Mouse (Mus musculus) stomach, embryonic 15.5 days (tissue): ENCODE data around the gene Gstm2. TPM values are rescaled to one million over a fixed set of nuclear protein-coding genes. Genes with fewer than 3 reads are reported as not detected.
A peak's percentile ranks its signal among the peaks of the same experiment; 100 is the strongest.
"Not testable (repeated sequence)": the region's sequence is repeated elsewhere in the genome, so short reads cannot be mapped to it uniquely, and the experiment has no call there.

ENCODE experiments used
- ATAC-seq: fragments of 200-750 bp; cut with Nextera tagmentation; 2 replicates; pipeline ENCODE4 v1.8.0; 2017; ENCODE audit warnings: low read depth, moderate number of reproducible peaks, moderate TSS enrichment; ENCODE audit not compliant: insufficient read depth, low FRiP score
- H3K27ac ChIP-seq: fragments of 300-500 bp; sonication (generic); 2 replicates; pipeline ENCODE4 v1.5.1; 2015; ENCODE audit warnings: mild to moderate bottlenecking, inconsistent platforms
- H3K27me3 ChIP-seq: fragments of 300-500 bp; sonication (generic); replicated peaks from 2 replicates; pipeline ENCODE4 v1.6.1; 2015; ENCODE audit warnings: inconsistent platforms
- H3K36me3 ChIP-seq: fragments of 300-500 bp; sonication (generic); 2 replicates; pipeline ENCODE4 v1.6.1; 2015; ENCODE audit warnings: inconsistent platforms
- H3K4me1 ChIP-seq: fragments of 300-500 bp; sonication (generic); 2 replicates; pipeline ENCODE4 v1.6.1; 2015; ENCODE audit warnings: inconsistent platforms
- H3K4me2 ChIP-seq: fragments of 300-500 bp; sonication (generic); 2 replicates; pipeline ENCODE4 v1.6.1; 2015; ENCODE audit warnings: mild to moderate bottlenecking, inconsistent platforms
- H3K4me3 ChIP-seq: fragments of 300-500 bp; sonication (generic); replicated peaks from 2 replicates; pipeline ENCODE4 v1.5.1; 2015; ENCODE audit warnings: inconsistent platforms
- H3K9ac ChIP-seq: fragments of 300-500 bp; sonication (generic); 2 replicates; pipeline ENCODE4 v1.6.1; 2015; ENCODE audit warnings: inconsistent platforms
- H3K9me3 ChIP-seq: fragments of 300-500 bp; sonication (generic); 2 replicates; pipeline ENCODE4 v1.6.1; 2016; ENCODE audit warnings: inconsistent platforms
- WGBS: fragments of 180-500 bp; shearing (Covaris S2); methylation state at CpG from one replicate; pipeline ENCODE4 v1.1.7; 2015; 5-methylcytosine and 5-hydroxymethylcytosine counted together
- polyA plus RNA-seq: library from polyadenylated mRNA; unstranded; fragments of >200 nt; fragmentation: Nextera tagmentation; extraction: Ambion mirVana; gene quantifications from 2 replicates; pipeline ENCODE4 v1.2.1, GENCODE M21; 2015

The Gstm2 gene
- polyA plus RNA-seq, 1 experiment from 2014 or later = 173 TPM

DNA sequence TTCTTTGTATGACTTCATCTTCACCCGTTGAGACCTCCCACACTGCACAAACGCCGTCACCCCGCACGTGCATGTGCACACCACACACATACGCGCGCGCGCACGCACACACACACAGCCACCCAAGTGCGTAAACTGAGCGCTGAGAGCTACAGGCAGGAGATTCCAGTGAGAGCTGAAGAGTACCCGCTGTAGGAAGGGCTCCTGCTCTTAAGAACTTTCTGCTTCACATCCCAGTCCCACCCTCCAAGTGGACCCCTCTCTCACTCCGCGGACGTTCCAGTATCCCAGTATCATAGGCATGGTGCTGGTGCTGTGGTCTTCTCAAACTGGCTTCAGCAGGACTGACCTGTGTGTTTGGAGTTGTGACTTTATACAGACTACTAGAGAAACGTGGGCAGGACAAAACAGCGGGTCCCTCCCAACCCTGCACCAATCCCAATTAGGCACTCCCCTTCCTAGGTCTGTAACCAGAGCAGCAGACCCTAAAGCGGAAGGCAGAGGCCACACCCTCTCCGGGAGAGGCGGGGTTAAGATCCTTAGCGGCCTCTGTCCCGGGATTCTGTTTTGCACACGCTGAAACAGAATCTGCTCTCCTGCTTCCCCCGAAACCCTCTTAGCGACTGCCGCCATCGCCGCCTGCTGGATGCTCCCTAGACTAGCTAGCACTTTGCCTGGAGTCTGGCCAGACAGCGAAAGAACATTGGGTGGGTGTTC, 31.4 kb upstream of the Gstm2 start, which contains the start of gene Gstm1:
Gene Gstm1, minus strand, starts transcription at position 501 of the 717 bp plus-strand sequence.
- peak; percentile 97 for ATAC-seq
- 0% methylated on average over 31 of the region's 31 CpGs for WGBS
- H3K4me3 ChIP-seq = peak within 1 kb of the TSS; percentile 45
- peak within 1 kb of the TSS; percentile 35; the same call in 1 of the 2 replicates for H3K9ac ChIP-seq
- H3K9me3 ChIP-seq = no peaks in the 10 kb centered on the region
- H3K27ac ChIP-seq = peak within 1 kb of the TSS; percentile 96
- peak within 1 kb of the TSS; percentile 79 for H3K4me2 ChIP-seq
- H3K36me3 ChIP-seq = no peaks in the 10 kb centered on the region
- no peaks in the 10 kb centered on the region for H3K27me3 ChIP-seq
- H3K4me1 ChIP-seq = peaks cover 16% of the 10 kb centered on the region; the same call in 1 of the 2 replicates

DNA sequence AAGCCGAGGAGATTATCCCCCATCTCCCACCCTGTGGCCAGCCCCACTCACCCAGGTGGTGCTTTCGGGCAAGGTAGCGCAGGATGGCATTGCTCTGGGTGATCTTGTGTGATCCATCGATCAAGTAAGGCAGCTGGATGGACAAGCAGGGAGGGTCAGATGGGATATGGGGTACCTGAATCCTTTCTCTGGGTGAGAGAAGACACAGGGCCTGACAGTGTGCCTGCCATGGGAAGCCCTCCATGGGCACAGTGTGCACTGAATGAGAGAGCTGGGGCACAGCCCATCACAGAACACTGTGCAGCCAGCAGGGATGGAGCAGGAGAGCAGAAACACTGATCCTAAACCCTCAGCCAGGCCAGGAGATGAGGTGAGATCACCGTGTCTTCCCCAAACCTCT, 30.2 kb upstream of the Gstm2 start:
- H3K36me3 ChIP-seq, H3K9ac ChIP-seq, H3K9me3 ChIP-seq, H3K27ac ChIP-seq, H3K27me3 ChIP-seq, ATAC-seq: not testable (repeated sequence)
- 83% methylated on average over 5 of the region's 5 CpGs for WGBS
- Histone ChIP-seq H3K4me2 (peak overlapping the region; percentile 79), H3K4me1 (peaks cover 16% of the 10 kb centered on the region; the same call in 1 of the 2 replicates), H3K4me3 (peak overlapping the region; percentile 45)

DNA sequence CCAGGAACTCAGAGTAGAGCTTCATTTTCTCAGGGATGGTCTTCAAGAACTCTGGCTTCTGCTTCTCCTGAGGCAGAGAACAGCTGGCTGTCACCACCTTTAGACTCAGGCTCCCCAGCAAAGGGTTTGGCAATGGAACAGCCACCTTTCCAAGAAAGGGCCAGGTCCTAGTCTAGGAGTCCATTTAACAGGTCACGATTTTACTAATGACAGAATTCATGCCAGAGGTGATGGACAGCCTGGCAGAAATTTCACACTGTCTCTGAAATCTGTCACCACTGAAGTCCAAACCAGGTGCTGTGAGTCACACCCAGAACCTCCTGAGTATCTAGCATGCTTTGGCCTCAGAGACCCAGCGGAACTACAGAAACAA, 28.7 kb upstream of the Gstm2 start:
- peaks cover 16% of the 10 kb centered on the region; the same call in 1 of the 2 replicates for H3K4me1 ChIP-seq
- H3K4me2 ChIP-seq = no peak overlapping the region
- H3K27ac ChIP-seq = no peak overlapping the region
- H3K36me3 ChIP-seq = no peaks in the 10 kb centered on the region
- H3K9ac ChIP-seq = no peak overlapping the region
- no peaks in the 10 kb centered on the region for H3K9me3 ChIP-seq
- no peak for ATAC-seq
- H3K27me3 ChIP-seq = no peaks in the 10 kb centered on the region
- no peak overlapping the region for H3K4me3 ChIP-seq
- WGBS = 90% methylated on average over 2 of the region's 2 CpGs

DNA sequence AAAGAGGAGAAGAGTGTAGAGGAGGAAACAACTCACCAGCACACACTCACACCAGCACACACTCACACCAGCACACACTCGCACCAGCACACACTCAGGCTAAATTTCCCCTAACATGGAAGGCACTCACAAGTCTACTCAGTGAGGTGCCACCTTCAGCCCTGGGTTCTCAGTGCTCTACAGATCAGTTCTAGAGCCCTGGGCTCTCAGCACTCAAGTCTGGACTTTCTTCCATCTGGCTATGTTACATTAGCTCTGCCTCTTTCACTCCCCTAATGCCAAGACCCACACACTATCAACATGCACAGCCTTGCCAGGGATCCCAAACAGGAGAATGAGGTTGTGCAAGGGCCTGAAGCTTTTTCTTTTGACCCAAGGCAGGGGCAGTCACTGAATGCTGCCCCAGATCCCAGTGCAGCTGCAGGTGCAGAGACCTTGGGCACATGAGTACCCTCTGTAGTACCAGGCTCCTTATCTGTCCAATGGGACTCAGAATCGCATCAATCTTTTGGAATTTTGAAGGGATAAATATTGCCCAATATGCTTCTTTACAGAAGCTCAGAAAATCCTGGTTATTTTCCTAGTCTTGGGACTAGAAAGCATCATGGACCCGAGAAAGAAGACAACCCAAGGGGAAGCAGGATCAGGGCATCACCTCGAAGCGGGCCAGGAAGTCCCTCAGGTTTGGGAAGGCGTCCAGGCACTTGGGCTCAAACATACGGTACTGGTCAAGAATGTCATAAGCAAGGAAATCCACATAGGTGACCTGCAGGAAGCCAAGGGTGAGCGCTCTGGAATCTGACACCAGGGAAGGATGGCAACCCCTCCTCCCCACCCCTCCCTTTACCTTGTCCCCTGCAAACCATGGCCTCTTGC, 28.1 kb upstream of the Gstm2 start:
- Histone ChIP-seq H3K27me3 (no peaks in the 10 kb centered on the region), H3K4me2 (peak overlapping the region; percentile 25; the same call in 1 of the 2 replicates), H3K27ac (no peak overlapping the region), H3K9ac (no peak overlapping the region), H3K9me3 (no peaks in the 10 kb centered on the region), H3K4me1 (peaks cover 16% of the 10 kb centered on the region; the same call in 1 of the 2 replicates), H3K36me3 (no peaks in the 10 kb centered on the region), H3K4me3 (no peak overlapping the region; the same call in 1 of the 2 replicates)
- 76% methylated on average over 8 of the region's 8 CpGs for WGBS
- ATAC-seq = no peak

DNA sequence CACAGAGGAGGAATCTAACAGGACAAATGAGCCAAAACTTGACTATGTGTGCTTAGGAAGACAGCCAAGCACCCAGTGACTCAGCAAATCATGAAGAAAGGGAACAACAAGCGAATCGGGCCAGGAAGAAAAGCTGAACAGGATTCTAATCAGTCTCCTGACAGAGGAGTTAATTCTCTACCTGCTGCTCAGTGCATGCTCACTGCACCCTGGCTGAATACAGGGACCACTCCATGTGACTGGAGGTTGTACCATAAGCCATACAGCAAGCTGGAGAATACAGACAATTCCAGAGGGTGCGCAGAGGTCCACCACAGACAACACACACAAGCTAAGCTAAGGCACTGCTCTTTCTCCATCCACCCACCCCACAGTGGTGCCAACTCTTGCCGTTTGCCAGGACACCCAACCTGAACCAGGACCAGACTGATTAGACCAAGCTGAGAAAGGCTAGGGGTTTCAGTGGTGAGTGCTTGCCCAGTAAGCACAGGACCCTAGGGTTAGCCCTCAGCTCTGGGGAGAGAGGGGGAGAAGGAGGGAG, 27.1 kb upstream of the Gstm2 start:
- no peak for ATAC-seq
- peak overlapping the region; percentile 40; the same call in 1 of the 2 replicates for H3K27ac ChIP-seq

DNA sequence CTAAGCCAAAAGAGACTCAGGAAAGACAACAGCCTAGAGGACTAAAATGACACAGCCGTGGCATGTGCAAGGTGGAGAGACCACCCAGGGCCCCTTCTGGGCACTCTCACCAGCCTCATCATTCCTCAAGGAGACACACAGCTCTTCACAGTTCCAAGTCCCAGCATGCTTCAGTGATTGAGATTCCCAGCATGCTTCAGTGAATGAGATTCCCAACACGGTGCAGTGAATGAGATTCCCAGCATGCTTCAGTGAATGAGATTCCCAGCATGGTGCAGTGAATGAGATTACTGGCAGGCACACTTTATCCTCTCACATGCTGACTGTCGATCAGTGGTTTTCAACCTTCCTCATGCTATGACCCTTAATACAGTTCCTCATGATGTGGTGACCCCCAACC, 25.3 kb upstream of the Gstm2 start:
- H3K27me3 ChIP-seq = no peaks in the 10 kb centered on the region

More for the DNA sequence above, 27.1 kb upstream of the Gstm2 start:
- Histone ChIP-seq H3K27me3 (no peaks in the 10 kb centered on the region), H3K9me3 (no peaks in the 10 kb centered on the region), H3K4me1 (peaks cover 12% of the 10 kb centered on the region; the same call in 1 of the 2 replicates), H3K4me3 (no peak overlapping the region), H3K9ac (no peak overlapping the region), H3K4me2 (peak overlapping the region; percentile 29), H3K36me3 (no peaks in the 10 kb centered on the region)
- 64% methylated on average over 4 of the region's 4 CpGs for WGBS

DNA sequence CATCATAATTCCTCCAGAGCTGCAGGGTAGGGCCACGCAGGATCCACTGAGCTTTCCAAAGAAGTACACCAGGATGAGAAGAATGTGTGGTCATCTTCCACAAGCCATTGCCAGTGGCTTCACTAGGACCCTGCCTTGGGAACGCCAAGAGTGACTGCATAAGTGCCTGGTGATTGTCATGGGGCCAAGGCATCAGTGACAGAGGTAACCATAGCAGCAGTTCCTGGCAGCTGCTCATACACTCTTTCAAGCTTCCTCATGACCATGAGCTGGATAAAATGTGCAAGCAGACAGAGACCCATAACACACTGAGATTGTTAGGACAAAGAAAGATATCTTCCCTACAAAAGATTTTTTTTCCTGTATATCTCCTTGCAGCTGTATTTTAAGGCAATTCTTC, 24.0 kb upstream of the Gstm2 start:
- no peak for ATAC-seq
- no peak overlapping the region for H3K27ac ChIP-seq
- H3K36me3 ChIP-seq = no peaks in the 10 kb centered on the region
- no peaks in the 10 kb centered on the region for H3K9me3 ChIP-seq
- H3K27me3 ChIP-seq = no peaks in the 10 kb centered on the region
- no peak overlapping the region for H3K4me3 ChIP-seq
- H3K9ac ChIP-seq = no peak overlapping the region
- H3K4me2 ChIP-seq = no peak overlapping the region
- WGBS = 67% methylated on average over 2 of the region's 2 CpGs
- 0 out of 2 replicates have a peak, but pooled peaks cover 4% of the 10 kb centered on the region for H3K4me1 ChIP-seq

More for the DNA sequence above, 25.3 kb upstream of the Gstm2 start:
- Histone ChIP-seq H3K9me3 (no peaks in the 10 kb centered on the region), H3K9ac (no peak overlapping the region), H3K36me3 (no peaks in the 10 kb centered on the region), H3K4me1 (peaks cover 8% of the 10 kb centered on the region; the same call in 1 of the 2 replicates), H3K27ac (no peak overlapping the region), H3K4me2 (no peak overlapping the region), H3K4me3 (no peak overlapping the region)
- ATAC-seq = no peak
- 75% methylated on average over 3 of the region's 3 CpGs for WGBS

DNA sequence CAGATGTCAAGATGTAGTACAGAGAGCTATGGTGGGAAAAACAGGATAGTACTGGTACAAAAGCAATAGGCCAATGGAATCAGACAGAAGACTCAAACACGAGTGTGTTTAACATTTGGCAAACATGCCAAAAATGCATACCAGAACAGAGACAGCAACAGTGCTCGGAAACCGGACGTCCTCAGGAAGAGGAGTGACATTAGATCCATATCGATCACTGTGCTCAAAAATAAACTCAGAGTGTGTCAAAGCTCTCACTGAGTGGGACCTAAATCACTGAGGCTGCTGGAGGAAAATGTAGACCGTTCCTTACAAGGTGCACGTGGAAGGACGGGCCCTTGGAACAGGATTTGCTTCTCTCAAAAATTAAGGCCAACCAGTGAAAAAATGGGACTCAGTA, 15.8 kb upstream of the Gstm2 start:
- Histone ChIP-seq H3K4me3 (no peak overlapping the region), H3K9me3 (no peaks in the 10 kb centered on the region), H3K27me3 (no peaks in the 10 kb centered on the region), H3K9ac (no peak overlapping the region), H3K4me2 (no peak overlapping the region), H3K27ac (no peak overlapping the region), H3K4me1 (no peaks in the 10 kb centered on the region), H3K36me3 (no peaks in the 10 kb centered on the region)
- no peak for ATAC-seq
- 59% methylated on average over 8 of the region's 8 CpGs for WGBS

DNA sequence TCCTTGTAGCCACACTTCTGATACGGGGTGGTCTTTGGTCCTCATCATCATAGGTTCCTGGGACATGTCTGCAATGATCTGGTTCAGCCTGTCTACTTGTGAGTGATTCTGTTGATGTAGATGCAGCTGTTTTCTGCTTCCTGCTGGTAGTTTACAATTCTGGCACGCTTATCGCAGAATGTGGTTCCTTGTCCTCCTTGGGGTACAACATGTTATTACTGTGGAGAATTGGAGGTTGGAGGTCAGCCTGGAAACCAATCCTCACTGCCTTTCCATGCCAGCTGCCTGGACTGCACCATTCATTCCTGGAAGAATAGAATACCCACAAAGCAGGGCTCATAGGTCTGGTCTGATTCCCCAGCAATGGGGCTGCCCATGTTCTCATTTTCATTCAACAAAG, 13.2 kb upstream of the Gstm2 start:
- no peak overlapping the region for H3K27ac ChIP-seq
- no peaks in the 10 kb centered on the region for H3K36me3 ChIP-seq
- H3K9me3 ChIP-seq = no peaks in the 10 kb centered on the region
- no peak for ATAC-seq
- H3K27me3 ChIP-seq = no peaks in the 10 kb centered on the region
- H3K4me1 ChIP-seq = no peaks in the 10 kb centered on the region
- no peak overlapping the region for H3K4me2 ChIP-seq
- no peak overlapping the region for H3K9ac ChIP-seq
- H3K4me3 ChIP-seq = no peak overlapping the region
- WGBS = 78% methylated on average over 3 of the region's 3 CpGs

DNA sequence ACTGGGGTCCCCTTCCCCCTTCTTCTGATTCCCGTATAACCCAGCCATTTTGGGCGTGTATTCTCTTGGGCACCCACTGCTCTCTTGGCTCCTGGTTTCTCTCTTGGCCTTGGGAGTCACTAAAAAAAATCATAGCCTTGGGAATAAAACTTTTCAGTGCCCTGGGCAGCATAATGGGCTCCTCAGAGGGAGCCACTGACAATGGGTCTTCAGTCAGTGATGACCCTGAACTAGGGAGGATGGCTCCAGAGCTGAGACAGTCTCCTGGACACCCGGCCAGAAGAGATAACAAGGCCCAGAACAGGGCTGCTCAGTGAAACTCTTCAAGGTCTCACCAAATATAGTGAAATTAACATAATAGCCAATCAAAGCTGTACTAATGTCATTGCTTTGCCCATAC, 12.3 kb upstream of the Gstm2 start:
- WGBS = 84% methylated on average over 3 of the region's 3 CpGs
- no peak for ATAC-seq
- Histone ChIP-seq H3K4me1 (no peaks in the 10 kb centered on the region), H3K27me3 (no peaks in the 10 kb centered on the region), H3K36me3 (no peaks in the 10 kb centered on the region), H3K9ac (no peak overlapping the region), H3K4me3 (no peak overlapping the region), H3K9me3 (no peaks in the 10 kb centered on the region), H3K4me2 (no peak overlapping the region), H3K27ac (no peak overlapping the region)

DNA sequence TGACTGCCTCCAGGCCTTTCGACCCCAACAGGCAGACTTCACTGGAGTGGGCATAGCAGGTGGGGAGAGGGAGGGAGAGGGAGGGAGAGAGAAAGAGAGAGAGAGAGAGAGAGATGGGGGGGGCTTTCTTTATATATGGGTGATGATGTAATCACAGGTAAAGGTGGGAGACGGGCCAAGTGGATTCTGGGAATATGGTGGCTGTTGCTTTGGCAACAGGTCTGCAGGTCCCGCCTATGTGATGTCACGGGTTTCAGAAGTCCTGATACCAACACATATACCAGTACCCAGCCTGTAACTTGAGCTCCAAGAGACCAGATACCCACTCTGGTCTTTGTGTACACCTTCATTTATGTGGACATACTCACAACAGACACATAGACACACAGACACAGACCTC, 10.3 kb upstream of the Gstm2 start:
- no peak overlapping the region for H3K4me3 ChIP-seq
- no peak overlapping the region for H3K4me2 ChIP-seq
- H3K9ac ChIP-seq = no peak overlapping the region
- H3K9me3 ChIP-seq = no peaks in the 10 kb centered on the region
- WGBS = 86% methylated on average over 4 of the region's 4 CpGs
- H3K36me3 ChIP-seq = no peaks in the 10 kb centered on the region
- no peaks in the 10 kb centered on the region for H3K4me1 ChIP-seq
- ATAC-seq = no peak
- H3K27ac ChIP-seq = no peak overlapping the region
- H3K27me3 ChIP-seq = no peaks in the 10 kb centered on the region

DNA sequence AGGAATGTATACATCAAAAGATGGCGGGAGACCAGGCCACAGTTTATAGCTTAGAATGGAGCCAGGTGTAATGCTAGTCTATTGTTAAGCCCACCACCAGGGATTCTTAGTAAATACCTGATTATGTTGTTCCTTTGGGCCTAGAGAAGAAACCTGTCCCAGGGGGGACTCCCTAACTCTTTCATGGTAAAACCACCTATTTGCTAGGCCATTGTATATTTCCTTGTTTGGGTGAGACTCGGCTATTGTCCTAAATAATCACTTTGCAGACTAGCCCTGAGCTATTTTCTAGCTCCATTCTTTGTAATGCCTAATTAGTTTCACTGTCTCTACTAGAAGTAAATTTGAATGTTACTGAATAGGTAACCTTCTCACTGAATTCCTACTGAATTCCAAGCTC, 9.7 kb upstream of the Gstm2 start:
- H3K36me3 ChIP-seq, H3K4me1 ChIP-seq, H3K4me2 ChIP-seq, H3K27ac ChIP-seq, H3K9me3 ChIP-seq, ATAC-seq, H3K4me3 ChIP-seq, H3K27me3 ChIP-seq, H3K9ac ChIP-seq: not testable (repeated sequence)
- 89% methylated on average over 2 of the region's 2 CpGs for WGBS
